Mouse (Mus musculus) bone marrow macrophage, adult 2 months (primary cell): ENCODE measurements at regions not wholly inside any gene's neighbourhood (a gene's known extent, or its start where the extent isn't known, plus 50 kb on each side); places are given as distances from the start of the nearest gene placed in this dataset.

Source experiments
- H3K27ac ChIP-seq: 2 replicates; pipeline ENCODE4 v1.5.1; 2012; ENCODE audit warnings: low read depth, low read length; ENCODE audit not compliant: insufficient read depth
- H3K4me1 ChIP-seq: 2 replicates; pipeline ENCODE4 v1.6.1; 2012; ENCODE audit warnings: low read length; ENCODE audit not compliant: control insufficient read depth, insufficient read depth
- H3K4me3 ChIP-seq: 2 replicates; pipeline ENCODE4 v1.5.1; 2012; ENCODE audit warnings: mild to moderate bottlenecking, low read length, moderate library complexity; ENCODE audit not compliant: insufficient read depth
- CTCF ChIP-seq: IDR thresholded peaks from 2 replicates; pipeline ENCODE4 v1.5.1; 2012; ENCODE audit warnings: low read depth, mild to moderate bottlenecking, low read length, moderate library complexity
- POLR2A ChIP-seq: IDR thresholded peaks from 2 replicates; pipeline ENCODE4 v1.6.1; 2012; ENCODE audit warnings: mild to moderate bottlenecking, low read depth, low read length, borderline replicate concordance

DNA sequence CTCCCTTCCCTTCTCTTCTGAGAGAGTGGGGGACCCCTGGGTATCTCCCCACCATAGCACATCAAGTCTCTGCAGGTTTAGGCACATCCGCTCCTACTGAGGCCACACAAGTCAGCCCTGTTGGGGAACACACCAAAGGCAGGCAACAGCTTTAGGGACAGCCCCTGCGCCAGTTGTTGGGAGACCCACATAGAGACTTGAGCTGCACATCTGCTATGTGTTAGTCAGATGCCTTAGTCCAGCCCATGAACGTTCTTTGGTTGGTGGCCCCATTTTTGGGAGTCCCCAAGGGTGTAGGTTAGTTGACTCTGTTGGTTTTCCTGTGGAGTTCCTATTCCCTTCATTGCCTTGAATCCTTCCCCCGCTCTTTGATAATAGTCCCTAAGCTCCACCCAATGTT lies 354.4 kb upstream of the Sel1l start:
- Histone ChIP-seq H3K4me3 (no peak overlapping the region), H3K4me1 (no peaks in the 10 kb centered on the region), H3K27ac (no peak overlapping the region)
- no peak for TF ChIP-seq CTCF

DNA sequence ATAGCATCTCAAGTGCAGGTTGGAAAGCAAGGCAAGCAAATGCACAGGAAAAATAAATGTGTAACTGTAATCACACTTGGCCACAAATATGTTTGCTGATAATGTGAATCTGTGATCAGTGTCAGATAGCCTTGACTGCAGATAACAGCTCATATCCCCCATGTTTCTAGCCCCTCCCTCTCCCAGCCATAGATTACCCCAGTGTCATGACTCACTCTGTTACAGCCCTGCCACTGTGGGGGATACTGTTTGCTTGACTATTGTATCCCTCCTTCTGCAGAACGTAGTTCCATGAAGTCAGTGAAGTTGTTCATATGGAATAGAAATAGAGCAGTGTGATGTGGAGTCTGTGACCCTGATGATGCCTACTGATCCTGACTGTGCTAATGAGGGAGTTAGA lies 351.6 kb upstream of the Sel1l start:
- no peak for TF ChIP-seq CTCF
- no peak for TF ChIP-seq POLR2A
- H3K27ac ChIP-seq: no peak overlapping the region

DNA sequence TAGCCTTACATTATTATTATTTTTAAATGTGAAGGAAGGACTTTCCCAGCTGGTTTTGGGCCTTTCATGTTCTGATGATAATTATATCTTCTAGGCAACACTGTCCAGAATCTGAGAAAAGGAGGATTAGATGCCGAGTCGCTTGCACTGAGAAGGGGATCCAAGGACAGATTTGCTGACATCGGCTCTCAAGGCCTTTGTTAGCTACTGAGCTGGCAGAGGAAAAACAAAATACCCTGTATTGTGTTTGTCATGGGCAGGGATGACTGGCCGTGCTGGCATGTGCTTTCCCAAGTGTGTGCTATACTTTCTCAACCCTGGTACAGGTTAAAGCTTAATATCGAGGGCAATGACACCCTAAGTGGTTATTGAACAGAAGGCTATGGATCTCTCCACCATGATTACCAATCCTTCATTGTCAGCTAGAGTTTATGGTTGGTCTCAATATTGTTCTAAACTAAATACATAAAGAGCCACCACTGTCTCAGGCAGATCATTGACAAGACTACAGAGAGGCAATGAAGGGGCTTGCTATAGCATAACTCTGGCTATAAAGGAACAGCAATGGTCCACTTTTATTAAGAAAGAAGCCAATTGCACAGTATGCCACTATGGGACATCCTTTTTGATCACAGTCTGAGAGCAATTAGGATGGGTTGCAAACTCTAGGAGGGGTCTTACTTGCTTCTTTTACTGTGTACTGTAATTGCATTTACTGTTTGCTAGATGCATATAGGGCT lies 350.0 kb upstream of the Sel1l start:
- Histone ChIP-seq H3K27ac (no peak overlapping the region), H3K4me1 (no peaks in the 10 kb centered on the region), H3K4me3 (no peak overlapping the region)
- no peak for TF ChIP-seq POLR2A

More for the DNA sequence above, 351.6 kb upstream of the Sel1l start:
- Histone ChIP-seq H3K4me1 (no peaks in the 10 kb centered on the region), H3K4me3 (no peak overlapping the region)

DNA sequence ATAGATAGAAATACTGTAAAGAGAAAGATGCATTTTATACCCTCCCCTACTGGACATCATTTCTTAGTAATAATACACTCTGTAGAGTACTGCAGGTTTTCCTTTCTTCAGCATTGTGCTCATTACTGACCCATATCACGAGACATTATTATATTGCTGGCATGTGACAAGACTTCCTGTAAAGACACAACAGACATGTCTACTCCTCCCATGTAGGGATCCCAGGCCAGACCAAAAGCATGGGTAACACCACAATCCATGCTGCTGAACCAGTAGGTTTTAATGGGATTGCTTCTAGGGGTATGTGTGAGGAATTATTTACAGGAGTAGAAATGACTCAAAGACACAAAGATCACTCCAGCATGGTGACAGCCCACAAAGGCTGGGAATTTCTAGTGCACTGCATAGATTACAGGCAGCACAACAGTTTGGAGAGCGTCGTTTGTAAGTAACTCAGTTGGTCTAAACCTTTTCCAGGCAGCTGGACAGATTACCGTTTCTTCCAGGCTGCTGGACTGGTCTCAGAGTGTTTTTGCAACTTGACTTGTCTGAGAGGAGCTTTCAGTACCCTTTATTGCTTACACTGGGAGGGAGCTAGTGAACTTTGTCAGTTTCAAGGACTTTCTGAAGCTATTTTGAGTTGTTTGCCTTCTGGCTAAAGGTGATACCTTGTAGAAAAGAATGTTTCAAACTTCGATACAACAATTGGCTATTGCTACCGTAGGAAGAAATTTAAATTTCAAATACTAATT lies 345.2 kb upstream of the Sel1l start:
- no peak overlapping the region for H3K4me3 ChIP-seq
- no peaks in the 10 kb centered on the region for H3K4me1 ChIP-seq
- TF ChIP-seq CTCF (no peak), POLR2A (no peak)
- no peak overlapping the region for H3K27ac ChIP-seq

DNA sequence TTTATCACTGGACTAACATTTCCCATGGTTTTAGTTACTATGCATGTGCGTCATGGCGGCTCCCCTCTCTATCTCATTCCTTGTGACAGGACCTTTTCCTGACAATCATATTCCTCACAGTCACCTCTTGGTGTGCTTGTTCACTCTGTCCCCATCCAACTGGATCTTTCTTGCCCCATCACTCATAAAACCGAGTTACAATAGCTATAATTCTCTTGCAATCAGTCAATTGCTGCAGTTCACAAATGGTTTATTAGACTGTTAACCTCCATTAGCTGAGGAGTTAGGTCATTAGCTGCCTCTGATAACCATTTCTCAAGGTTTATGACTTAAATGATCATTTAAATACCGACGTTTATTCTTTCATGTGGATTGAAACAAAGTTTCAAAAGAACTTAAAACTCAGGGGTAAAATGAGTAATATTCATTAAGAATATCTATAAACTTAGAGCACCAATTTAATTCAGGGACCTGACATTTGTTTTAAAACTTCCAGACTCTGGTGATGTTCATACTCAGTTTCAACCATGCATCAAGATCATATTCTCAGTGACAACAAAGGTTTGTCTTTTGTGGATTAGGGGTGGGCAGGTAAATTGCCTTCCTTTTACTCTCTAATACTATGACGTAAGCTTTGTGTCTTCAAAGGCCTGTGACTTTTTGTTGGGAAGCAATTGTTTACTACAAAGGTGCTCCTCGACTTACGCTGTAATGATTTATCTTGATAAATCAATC lies 344.4 kb upstream of the Sel1l start:
- TF ChIP-seq POLR2A (no peak), CTCF (no peak)
- Histone ChIP-seq H3K4me1 (no peaks in the 10 kb centered on the region), H3K4me3 (no peak overlapping the region), H3K27ac (no peak overlapping the region)

DNA sequence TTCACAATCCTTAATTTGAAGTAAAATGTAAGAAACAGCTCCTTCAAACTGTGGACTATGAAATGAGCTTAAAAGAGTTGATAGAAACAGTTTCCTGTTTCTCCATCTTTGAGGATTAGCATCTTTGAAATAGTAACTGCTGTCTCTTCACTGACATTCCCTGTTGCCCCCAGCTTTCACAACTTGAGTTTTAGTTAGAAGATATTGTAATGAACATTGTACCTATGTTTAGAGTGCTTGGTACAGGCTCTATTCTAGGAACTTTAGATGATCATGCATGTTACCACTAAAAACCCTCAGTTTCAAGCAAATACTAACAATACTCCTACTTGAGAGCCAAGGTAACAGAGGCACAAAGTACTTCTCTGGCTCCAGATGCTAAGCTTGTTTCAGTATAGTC lies 340.1 kb upstream of the Sel1l start:
- Histone ChIP-seq H3K4me1 (no peaks in the 10 kb centered on the region), H3K4me3 (no peak overlapping the region), H3K27ac (no peak overlapping the region)
- TF ChIP-seq POLR2A: no peak
- TF ChIP-seq CTCF: no peak

DNA sequence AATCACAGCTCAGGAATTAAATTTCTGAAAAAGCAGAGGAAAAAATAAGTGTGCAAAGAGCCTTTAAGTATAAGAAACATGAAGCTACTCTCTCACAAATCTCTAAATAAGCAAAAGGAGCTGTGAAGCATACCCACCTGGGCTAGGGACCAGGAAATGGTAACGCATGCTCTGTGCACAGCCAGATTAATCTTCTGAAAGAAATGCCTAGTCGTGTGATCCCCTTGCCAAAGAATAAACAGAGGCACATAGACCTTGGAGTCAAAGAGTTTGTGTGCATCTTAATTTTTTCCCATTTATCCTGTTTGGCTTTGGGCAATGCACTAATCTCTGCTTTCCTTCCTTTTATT lies 338.2 kb upstream of the Sel1l start:
- TF ChIP-seq CTCF: no peak
- TF ChIP-seq POLR2A: no peak
- H3K4me3 ChIP-seq: no peak overlapping the region

DNA sequence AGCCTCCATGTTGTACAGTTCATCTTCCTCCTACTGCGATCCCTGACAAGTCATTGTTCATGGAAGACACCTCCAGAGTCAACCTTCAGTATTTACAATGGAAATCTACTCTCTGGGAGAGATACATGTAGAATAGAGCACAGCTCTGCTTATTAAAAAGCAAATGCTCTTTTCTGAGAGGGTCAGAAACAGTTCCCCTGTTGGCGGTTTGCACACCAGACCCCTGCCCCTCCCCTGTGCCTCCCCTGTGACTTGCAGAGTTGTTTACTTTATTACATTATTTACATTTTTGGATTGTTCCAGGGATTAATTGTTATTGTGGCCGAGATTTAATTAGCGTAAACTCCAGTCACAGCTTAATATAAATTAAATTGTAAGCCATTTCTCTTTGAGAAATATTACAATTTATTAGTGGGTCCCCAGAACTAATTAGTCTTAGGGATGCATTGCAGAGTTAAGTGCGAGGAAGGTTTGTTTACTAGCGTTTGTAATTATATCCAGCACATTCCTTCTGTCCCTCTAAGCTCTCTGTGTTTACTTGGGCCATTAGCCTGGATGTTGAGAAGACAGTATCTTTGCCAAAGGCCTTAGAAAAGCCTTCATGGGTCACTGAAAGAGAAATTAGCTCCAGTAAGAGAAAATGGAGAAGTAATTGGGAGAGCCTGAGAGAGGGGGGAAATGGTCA lies 337.6 kb upstream of the Sel1l start:
- Histone ChIP-seq H3K4me1 (no peaks in the 10 kb centered on the region), H3K4me3 (no peak overlapping the region), H3K27ac (no peak overlapping the region)
- TF ChIP-seq POLR2A (no peak), CTCF (no peak)

More for the DNA sequence above, 338.2 kb upstream of the Sel1l start:
- no peaks in the 10 kb centered on the region for H3K4me1 ChIP-seq
- no peak overlapping the region for H3K27ac ChIP-seq

DNA sequence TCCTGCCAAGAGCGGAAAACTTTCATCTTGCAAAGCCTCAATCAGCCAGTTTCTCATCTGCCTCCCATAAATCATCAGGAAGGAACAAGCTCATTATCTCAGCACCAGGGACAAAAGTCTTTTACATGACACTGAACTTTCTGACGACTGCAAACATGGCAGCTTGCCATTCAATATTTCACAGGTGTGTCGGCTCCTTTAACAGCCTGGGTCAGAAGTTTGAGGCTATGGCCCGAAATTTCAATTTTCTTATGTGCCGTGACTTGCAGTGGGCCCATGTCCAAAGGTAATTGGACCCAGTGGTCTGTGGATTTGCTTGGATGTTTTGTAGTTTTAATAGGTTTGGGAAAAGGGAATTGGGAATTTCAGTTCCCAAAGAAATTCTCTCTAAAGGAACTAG lies 330.3 kb upstream of the Sel1l start:
- no peak overlapping the region for H3K4me3 ChIP-seq
- H3K27ac ChIP-seq: no peak overlapping the region
- no peak for TF ChIP-seq CTCF
- H3K4me1 ChIP-seq: no peaks in the 10 kb centered on the region

DNA sequence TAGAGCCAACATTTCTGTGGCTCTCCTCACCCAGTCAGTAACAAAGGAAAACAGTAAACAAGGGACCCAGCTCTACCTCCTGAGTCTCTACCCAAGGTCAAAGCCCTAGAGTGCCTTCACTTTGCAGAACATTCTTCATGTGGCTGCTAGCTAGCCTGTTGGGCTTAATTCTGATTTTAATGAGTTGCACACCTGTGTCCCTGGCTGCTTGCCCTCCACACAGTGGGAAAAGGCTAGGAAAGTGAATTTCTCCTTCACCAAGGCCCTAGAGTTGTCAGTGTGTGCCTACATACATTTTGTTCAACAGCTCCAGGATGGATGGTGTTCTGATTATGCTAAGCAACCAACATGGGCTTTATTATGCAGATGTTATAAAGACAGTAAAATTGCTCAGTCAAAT lies 307.8 kb upstream of the Sel1l start:
- TF ChIP-seq CTCF (no peak), POLR2A (no peak)
- no peak overlapping the region for H3K4me3 ChIP-seq
- no peak overlapping the region for H3K27ac ChIP-seq
- no peaks in the 10 kb centered on the region for H3K4me1 ChIP-seq
